Mouse (Mus musculus) heart, embryonic 13.5 days (tissue): ENCODE results near the gene Fyb2. TPM values are rescaled to one million over a fixed set of nuclear protein-coding genes. Genes with fewer than 3 reads are reported as not detected.

Experiments used
- ATAC-seq: fragments of 200-750 bp; cut with Nextera tagmentation; 2 replicates; pipeline ENCODE4 v1.8.0; 2017; ENCODE audit warnings: moderate TSS enrichment; ENCODE audit not compliant: insufficient number of reproducible peaks, low FRiP score, low TSS enrichment; ENCODE audit errors: extremely low read depth
- H3K27ac ChIP-seq: fragments of 300-500 bp; sonication (generic); replicated peaks from 2 replicates; pipeline ENCODE4 v1.5.1; 2015; ENCODE audit warnings: moderate library complexity, mild to moderate bottlenecking, inconsistent platforms
- H3K27me3 ChIP-seq: fragments of 300-500 bp; sonication (generic); replicated peaks from 2 replicates; pipeline ENCODE4 v1.6.1; 2015; ENCODE audit warnings: mild to moderate bottlenecking, inconsistent platforms
- H3K36me3 ChIP-seq: fragments of 300-500 bp; sonication (generic); 2 replicates; pipeline ENCODE4 v1.6.1; 2015; ENCODE audit warnings: mild to moderate bottlenecking, inconsistent platforms
- H3K4me1 ChIP-seq: fragments of 300-500 bp; sonication (generic); 2 replicates; pipeline ENCODE4 v1.6.1; 2015; ENCODE audit warnings: inconsistent platforms
- H3K4me2 ChIP-seq: fragments of 300-500 bp; sonication (generic); 2 replicates; pipeline ENCODE4 v1.6.1; 2015; ENCODE audit warnings: inconsistent platforms, mild to moderate bottlenecking, moderate library complexity
- H3K4me3 ChIP-seq: fragments of 300-500 bp; sonication (generic); 2 replicates; pipeline ENCODE4 v1.5.1; 2015; ENCODE audit warnings: moderate library complexity, mild to moderate bottlenecking, inconsistent platforms
- H3K9ac ChIP-seq: fragments of 300-500 bp; sonication (generic); 2 replicates; pipeline ENCODE4 v1.6.1; 2015; ENCODE audit warnings: inconsistent platforms, mild to moderate bottlenecking, moderate library complexity
- H3K9me3 ChIP-seq: fragments of 300-500 bp; sonication (generic); 2 replicates; pipeline ENCODE4 v1.6.1; 2016; ENCODE audit warnings: inconsistent platforms
- WGBS: fragments of 180-500 bp; shearing (Covaris S2); methylation state at CpG from one replicate; pipeline ENCODE4 v1.1.7; 2015; ENCODE audit warnings: mixed read lengths; 5-methylcytosine and 5-hydroxymethylcytosine counted together
- polyA plus RNA-seq: library from polyadenylated mRNA; unstranded; fragments of >200 nt; fragmentation: Nextera tagmentation; extraction: Ambion mirVana; gene quantifications from 2 replicates; pipeline ENCODE4 v1.2.1, GENCODE M21; 2015

Fyb2 gene
- polyA plus RNA-seq, 1 experiment from 2014 or later: 0.09 TPM

DNA sequence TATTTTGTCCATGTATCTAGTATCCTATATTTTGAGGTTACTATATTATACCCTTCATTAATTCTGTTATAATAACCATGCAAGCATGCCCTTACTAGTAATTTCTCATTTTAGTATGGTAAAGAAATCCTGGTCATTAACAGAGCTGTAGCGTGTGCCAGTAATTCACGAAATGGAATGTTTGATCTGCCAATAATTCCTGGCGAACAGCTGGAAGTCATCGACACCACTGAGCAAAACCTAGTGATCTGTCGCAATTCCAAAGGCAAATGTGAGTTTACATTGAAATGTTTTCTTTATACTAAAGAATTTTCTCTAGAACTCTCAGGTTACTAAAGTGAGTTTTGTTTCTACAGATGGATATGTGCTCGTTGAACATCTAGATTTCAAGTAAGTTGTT lies 102.2 kb downstream of the Fyb2 start:
- ATAC-seq: no peak
- no peaks in the 10 kb centered on the region for H3K27me3 ChIP-seq
- H3K27ac ChIP-seq: no peak overlapping the region
- no peaks in the 10 kb centered on the region for H3K9me3 ChIP-seq
- no peak overlapping the region for H3K9ac ChIP-seq
- no peak overlapping the region for H3K4me3 ChIP-seq
- 80% methylated on average over 6 of the region's 6 CpGs for WGBS
- no peaks in the 10 kb centered on the region for H3K4me1 ChIP-seq
- no peak overlapping the region for H3K4me2 ChIP-seq
- peaks cover 37% of the 10 kb centered on the region for H3K36me3 ChIP-seq

DNA sequence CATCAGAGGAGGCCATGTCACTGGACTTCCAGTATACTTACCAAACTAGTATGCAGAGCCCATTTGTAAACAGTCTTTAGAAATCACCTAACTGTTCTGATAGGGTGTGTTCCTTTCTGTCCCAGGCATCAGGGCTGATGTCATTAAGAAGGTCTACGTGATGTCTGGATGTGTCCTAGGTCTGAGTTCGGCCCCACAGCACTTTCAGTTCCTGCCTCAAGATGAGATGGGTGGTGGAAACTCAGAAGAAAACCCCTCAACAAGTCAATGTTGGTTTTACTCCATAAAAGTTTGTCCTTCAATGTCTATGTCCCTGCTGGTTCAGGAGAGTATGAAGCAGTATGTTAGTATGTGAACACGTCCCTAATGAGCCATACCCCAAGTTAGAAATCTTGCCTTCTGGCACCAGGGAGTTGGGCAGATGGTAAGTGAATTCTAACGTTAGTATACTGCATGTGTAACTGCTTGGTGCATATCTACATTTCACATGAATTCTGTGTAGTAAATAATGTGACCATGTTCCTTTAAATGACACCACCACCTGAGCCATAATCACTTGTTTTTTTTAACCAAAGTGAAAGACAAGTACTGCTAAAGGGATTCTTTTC lies 102.9 kb downstream of the Fyb2 start:
- H3K4me3 ChIP-seq: no peak overlapping the region
- peaks cover 37% of the 10 kb centered on the region for H3K36me3 ChIP-seq
- 76% methylated on average over 4 of the region's 4 CpGs for WGBS
- no peaks in the 10 kb centered on the region for H3K9me3 ChIP-seq
- no peaks in the 10 kb centered on the region for H3K27me3 ChIP-seq
- H3K4me2 ChIP-seq: no peak overlapping the region
- H3K27ac ChIP-seq: no peak overlapping the region
- ATAC-seq: no peak
- H3K4me1 ChIP-seq: no peaks in the 10 kb centered on the region
- H3K9ac ChIP-seq: no peak overlapping the region

DNA sequence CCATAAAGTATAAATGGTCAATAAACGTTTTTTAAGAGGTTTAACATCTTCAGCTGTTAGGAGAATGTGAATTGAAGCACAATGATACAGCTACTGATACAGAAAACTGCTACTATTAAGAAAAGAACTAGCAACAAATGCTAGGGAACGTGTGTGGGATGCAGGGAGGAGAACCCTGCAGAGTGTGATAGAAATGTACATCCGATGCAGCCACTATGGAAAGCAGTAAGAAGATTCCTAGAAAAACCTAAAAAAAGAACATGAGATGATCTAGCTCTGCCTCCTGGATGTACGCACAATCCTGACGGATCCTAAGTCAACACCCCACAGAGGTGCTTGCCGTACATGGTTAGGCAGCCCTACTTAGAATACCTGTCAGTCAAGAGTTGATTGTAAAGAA lies 114.0 kb downstream of the Fyb2 start:
- 73% methylated on average over 6 of the region's 6 CpGs for WGBS
- no peaks in the 10 kb centered on the region for H3K9me3 ChIP-seq
- no peak for ATAC-seq

DNA sequence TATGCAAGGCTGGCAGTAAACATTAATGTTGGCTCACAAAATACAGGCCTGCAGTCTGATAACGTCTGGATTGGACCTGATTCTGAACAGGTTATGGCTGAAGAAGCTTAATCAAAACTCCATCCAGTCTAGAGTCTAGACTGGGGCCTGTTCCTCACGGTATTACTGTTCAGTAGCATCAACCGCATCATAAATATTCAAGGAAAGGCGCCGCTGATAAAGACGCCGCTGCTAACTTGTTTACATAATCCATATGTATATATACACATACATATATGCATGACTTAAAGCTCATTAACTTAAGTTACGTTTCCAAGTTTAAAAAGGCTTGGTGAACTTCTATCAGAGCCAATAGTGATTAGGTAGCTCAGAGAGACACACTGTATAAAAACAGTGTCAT lies 117.8 kb downstream of the Fyb2 start:
- WGBS: 84% methylated on average over 8 of the region's 8 CpGs
- Histone ChIP-seq H3K4me2 (no peak overlapping the region), H3K9me3 (no peaks in the 10 kb centered on the region), H3K27ac (no peak overlapping the region), H3K4me1 (peaks cover 6% of the 10 kb centered on the region), H3K4me3 (no peak overlapping the region), H3K36me3 (peaks cover 18% of the 10 kb centered on the region), H3K27me3 (no peaks in the 10 kb centered on the region), H3K9ac (no peak overlapping the region)
- no peak for ATAC-seq

More for the DNA sequence above, 114.0 kb downstream of the Fyb2 start:
- Histone ChIP-seq H3K36me3 (peaks cover 9% of the 10 kb centered on the region; the same call in 1 of the 2 replicates), H3K4me3 (no peak overlapping the region), H3K27me3 (no peaks in the 10 kb centered on the region), H3K4me2 (no peak overlapping the region), H3K27ac (no peak overlapping the region), H3K4me1 (no peaks in the 10 kb centered on the region), H3K9ac (no peak overlapping the region)

DNA sequence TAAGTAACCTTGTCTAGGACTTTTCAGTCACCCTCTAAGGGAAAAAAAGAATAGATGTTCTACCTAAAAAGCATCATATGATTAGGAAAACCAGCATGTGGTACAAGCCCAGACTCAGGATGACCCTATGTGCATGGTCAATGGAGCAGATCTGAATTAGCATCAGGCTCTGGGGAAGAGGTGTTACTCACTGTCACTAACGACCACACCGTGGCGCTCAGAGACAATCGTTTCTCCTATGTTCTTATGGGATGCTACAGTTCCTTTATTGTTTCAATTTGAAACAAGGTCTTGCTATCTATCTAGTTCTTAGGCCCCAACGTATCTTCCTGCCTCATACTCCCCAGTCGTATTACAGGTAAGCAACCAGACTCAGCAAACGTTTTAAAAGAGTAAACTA lies 119.9 kb downstream of the Fyb2 start:
- Histone ChIP-seq H3K4me1 (peaks cover 9% of the 10 kb centered on the region), H3K9me3 (no peaks in the 10 kb centered on the region), H3K27me3 (no peaks in the 10 kb centered on the region), H3K9ac (no peak overlapping the region), H3K27ac (no peak overlapping the region), H3K36me3 (peaks cover 16% of the 10 kb centered on the region), H3K4me2 (no peak overlapping the region), H3K4me3 (no peak overlapping the region)
- no peak for ATAC-seq
- 50% methylated on average over 7 of the region's 7 CpGs for WGBS

DNA sequence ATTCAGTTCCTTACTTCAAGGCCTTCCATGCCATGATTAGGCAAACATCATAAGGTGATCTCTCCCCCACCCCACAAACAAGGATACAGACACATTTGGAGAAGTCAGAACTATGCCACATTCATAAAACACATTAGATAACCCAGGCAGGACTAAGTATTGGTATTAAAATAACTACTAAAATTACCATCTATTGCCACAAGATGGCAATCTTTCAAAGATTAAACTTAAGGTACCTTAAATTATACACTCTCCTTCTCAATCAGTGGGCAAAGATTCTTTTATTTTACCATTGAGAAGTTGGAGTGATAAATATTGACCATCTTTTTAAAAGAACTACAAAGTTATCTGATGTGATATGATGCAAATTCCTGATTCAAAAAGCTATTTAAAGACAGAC lies 121.0 kb downstream of the Fyb2 start:
- Histone ChIP-seq H3K27me3 (no peaks in the 10 kb centered on the region), H3K4me1 (peaks cover 9% of the 10 kb centered on the region), H3K9me3 (no peaks in the 10 kb centered on the region), H3K4me3 (no peak overlapping the region), H3K4me2 (no peak overlapping the region), H3K27ac (no peak overlapping the region), H3K36me3 (peaks cover 22% of the 10 kb centered on the region), H3K9ac (no peak overlapping the region)
- ATAC-seq: no peak

DNA sequence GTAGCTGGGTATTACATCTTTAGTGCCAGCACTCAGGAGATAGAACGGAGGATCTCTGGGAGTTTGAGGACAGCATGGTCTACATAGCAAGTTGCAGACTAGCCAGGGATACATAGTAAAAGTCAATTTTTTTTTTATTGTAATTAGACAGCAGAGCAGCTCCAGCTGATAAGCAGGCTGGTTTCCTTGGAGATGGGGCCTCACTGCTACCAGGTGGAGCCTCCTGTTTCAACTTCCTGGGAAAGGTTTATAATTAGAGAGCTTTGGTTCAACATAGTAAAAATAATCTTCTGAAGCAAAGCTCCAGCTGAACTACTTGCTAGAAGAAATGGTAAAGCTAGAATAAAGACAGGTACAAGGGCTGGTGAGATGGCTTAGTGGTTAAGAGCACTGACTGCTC lies 136.8 kb downstream of the Fyb2 start:
- Histone ChIP-seq H3K36me3 (peaks cover 45% of the 10 kb centered on the region), H3K27me3 (no peaks in the 10 kb centered on the region), H3K9me3 (no peaks in the 10 kb centered on the region), H3K4me3 (no peak overlapping the region), H3K9ac (no peak overlapping the region), H3K4me1 (peaks cover 24% of the 10 kb centered on the region), H3K4me2 (no peak overlapping the region), H3K27ac (no peak overlapping the region)
- no peak for ATAC-seq
- 83% methylated on average over 1 of the region's 1 CpGs for WGBS

DNA sequence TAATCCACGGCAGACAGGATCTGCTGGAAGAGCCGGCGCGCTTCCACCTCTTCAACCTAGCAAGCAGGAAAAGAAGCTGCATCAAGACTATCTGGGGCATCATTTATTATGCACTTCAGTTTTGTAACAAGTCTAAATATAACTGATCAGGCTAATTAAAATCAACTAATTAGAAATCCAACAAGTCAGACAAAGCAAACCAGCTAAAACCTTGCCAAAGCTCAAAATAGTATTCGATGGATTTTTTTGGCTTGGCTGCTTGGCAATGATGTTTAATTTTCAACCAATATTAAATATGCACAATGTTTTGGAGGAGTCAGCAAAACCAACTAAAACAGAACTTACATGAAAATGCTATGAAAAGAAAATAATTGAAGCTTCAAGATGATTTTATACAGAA lies 138.0 kb downstream of the Fyb2 start:
- no peak overlapping the region for H3K4me3 ChIP-seq
- H3K27me3 ChIP-seq: no peaks in the 10 kb centered on the region
- H3K9me3 ChIP-seq: no peaks in the 10 kb centered on the region
- peaks cover 36% of the 10 kb centered on the region for H3K36me3 ChIP-seq
- H3K27ac ChIP-seq: no peak overlapping the region
- peaks cover 16% of the 10 kb centered on the region for H3K4me1 ChIP-seq
- 90% methylated on average over 5 of the region's 5 CpGs for WGBS
- H3K4me2 ChIP-seq: no peak overlapping the region
- no peak for ATAC-seq
- H3K9ac ChIP-seq: no peak overlapping the region

Other genes with a start within 250 kb of the Fyb2 start
- gene C8b, start 147.1 kb upstream of the Fyb2 start, polyA plus RNA-seq: 0.12 and 0.55 TPM in 2 replicates
- not detected in 2 replicates for gene Gm17662, start 56.1 kb upstream of the Fyb2 start, polyA plus RNA-seq
- 0.19 TPM in 1 of 2 replicates, not detected in the other for gene C8a, start 37.1 kb upstream of the Fyb2 start, polyA plus RNA-seq
- 30.5 and 33.9 TPM in 2 replicates for gene Prkaa2, start 196.4 kb downstream of the Fyb2 start, polyA plus RNA-seq
- 30.9 and 31.2 TPM in 2 replicates for gene Plpp3, start 243.9 kb downstream of the Fyb2 start, polyA plus RNA-seq